ENCODE assay signal across 17 mouse cellular contexts in genomic region chr12:31533218-31533908, GRCm38 (mm10). TPM values are rescaled to one million over a fixed set of nuclear protein-coding genes. Genes with fewer than 3 reads are reported as not detected.
DNase-seq lines count a peak whose midpoint lies in the region; ATAC-seq lines count a peak whose summit lies in the region.
"Had no signal": no experiment of that assay in that cellular context is flagged by ENCODE, and none has a peak within 500 bp of the region (broad histone marks: within the 10 kb centered on the region; RNA-seq: fewer than 3 reads in every experiment).

No protein-coding gene starts in this region.

- no peaks in the 10 kb centered on the region for H3K4me1 ChIP-seq in neural tube, embryonic 14.5 days (ENCODE audit: control insufficient read depth, insufficient read depth, low read length)
- peaks cover 10% of the 10 kb centered on the region for H3K4me1 ChIP-seq in neural tube, embryonic 15.5 days
- peaks cover 14% of the 10 kb centered on the region for H3K4me1 ChIP-seq in forebrain, embryonic 16.5 days (replicated peaks; ENCODE audit: control insufficient read depth, insufficient read depth, low read length)

- no peak overlapping the region for H3K27ac ChIP-seq in neural tube, embryonic 14.5 days (ENCODE audit: low read depth, low read length)
- H3K27ac ChIP-seq in neural tube, embryonic 15.5 days (replicated peaks), result no peak overlapping the region
- H3K27ac ChIP-seq in forebrain, embryonic 16.5 days (ENCODE audit: low read length), result peak overlapping the region; percentile 2; the same call in 1 of the 2 replicates
- H3K27ac ChIP-seq: embryonic facial prominence, embryonic 10.5 days; hindbrain, embryonic 12.5 days; liver, embryonic 14.5 days; midbrain, embryonic 15.5 days had no signal

- peak; percentile 67 for DNase-seq in heart, adult 11 months
- DNase-seq in heart, postnatal 10 days, result no peak
- DNase-seq in cerebellum, adult 11 months, result no peak
- no peak for DNase-seq in kidney, postnatal 10 days
- DNase-seq: cerebellum, adult 9-11 months; lung, postnatal 36 days; thymus, postnatal 25 days had no signal

- H3K4me2 ChIP-seq in neural tube, embryonic 14.5 days (ENCODE audit: low read depth, low read length), result no peak overlapping the region
- no peak overlapping the region for H3K4me2 ChIP-seq in neural tube, embryonic 15.5 days
- no peak overlapping the region for H3K4me2 ChIP-seq in forebrain, embryonic 16.5 days (ENCODE audit: low read length)
- H3K4me2 ChIP-seq: hindbrain, embryonic 12.5 days; midbrain, embryonic 15.5 days had no signal

- H3K36me3 ChIP-seq in neural tube, embryonic 14.5 days (ENCODE audit: control insufficient read depth, insufficient read depth, low read length), result no peaks in the 10 kb centered on the region
- H3K36me3 ChIP-seq in neural tube, embryonic 15.5 days, result no peaks in the 10 kb centered on the region
- H3K36me3 ChIP-seq in forebrain, embryonic 16.5 days (ENCODE audit: control insufficient read depth, insufficient read depth), result no peaks in the 10 kb centered on the region
- H3K36me3 ChIP-seq: embryonic facial prominence, embryonic 10.5 days; hindbrain, embryonic 12.5 days; midbrain, embryonic 15.5 days had no signal

- intact Hi-C loops in heart, postnatal 10 days (cut with DNase I), result no loop called here

- H3K9ac ChIP-seq in neural tube, embryonic 14.5 days (replicated peaks; ENCODE audit: low read depth, low read length), result no peak overlapping the region
- no peak overlapping the region for H3K9ac ChIP-seq in neural tube, embryonic 15.5 days (replicated peaks)
- no peak overlapping the region for H3K9ac ChIP-seq in forebrain, embryonic 16.5 days (replicated peaks; ENCODE audit: low read depth, low read length)
- H3K9ac ChIP-seq: hindbrain, embryonic 12.5 days; liver, embryonic 14.5 days; midbrain, embryonic 15.5 days had no signal

- WGBS in neural tube, embryonic 14.5 days, result 36% methylated on average over 10 of the region's 10 CpGs
- WGBS in neural tube, embryonic 15.5 days, result 37% methylated on average over 10 of the region's 10 CpGs
- WGBS in forebrain, embryonic 16.5 days, result 47% methylated on average over 10 of the region's 10 CpGs

- no peaks in the 10 kb centered on the region for H3K9me3 ChIP-seq in neural tube, embryonic 14.5 days (ENCODE audit: control insufficient read depth, low read length)
- no peaks in the 10 kb centered on the region for H3K9me3 ChIP-seq in neural tube, embryonic 15.5 days (replicated peaks)
- H3K9me3 ChIP-seq in forebrain, embryonic 16.5 days (ENCODE audit: control insufficient read depth, low read length), result no peaks in the 10 kb centered on the region
- H3K9me3 ChIP-seq: embryonic facial prominence, embryonic 10.5 days; hindbrain, embryonic 12.5 days; midbrain, embryonic 15.5 days had no signal

- no peaks in the 10 kb centered on the region for H3K27me3 ChIP-seq in neural tube, embryonic 14.5 days (ENCODE audit: control insufficient read depth, insufficient read depth, low read length)
- no peaks in the 10 kb centered on the region for H3K27me3 ChIP-seq in neural tube, embryonic 15.5 days (replicated peaks)
- H3K27me3 ChIP-seq in forebrain, embryonic 16.5 days (replicated peaks; ENCODE audit: control insufficient read depth, insufficient read depth, low read length), result no peaks in the 10 kb centered on the region
- H3K27me3 ChIP-seq: CH12.LX; hindbrain, embryonic 12.5 days; midbrain, embryonic 15.5 days had no signal

- peak; percentile 80; the same call in 1 of the 2 replicates for ATAC-seq in neural tube, embryonic 14.5 days (ENCODE audit: low read depth)
- no peak for ATAC-seq in neural tube, embryonic 15.5 days (ENCODE audit: low FRiP score)
- peak; percentile 54 for ATAC-seq in forebrain, embryonic 16.5 days
- ATAC-seq: intestine, postnatal 0 days; midbrain, embryonic 15.5 days had no signal

- no peak overlapping the region for H3K4me3 ChIP-seq in neural tube, embryonic 14.5 days (ENCODE audit: low read depth, low read length)
- H3K4me3 ChIP-seq in neural tube, embryonic 15.5 days (replicated peaks), result no peak overlapping the region
- H3K4me3 ChIP-seq in forebrain, embryonic 16.5 days (replicated peaks; ENCODE audit: low read length), result no peak overlapping the region
- H3K4me3 ChIP-seq: embryonic facial prominence, embryonic 10.5 days; hindbrain, embryonic 12.5 days; midbrain, embryonic 15.5 days had no signal

RNA-seq across cellular contexts. Expression of gene Slc26a4, which starts 26.4 kb away (rescaled TPM):
- total RNA-seq in heart, postnatal 10 days (2021), result under 1 TPM in 1 of 2 experiments, not detected in 1; 0.10 TPM
- 0.11 TPM in 1 of 2 replicates, not detected in the other for polyA plus RNA-seq in neural tube, embryonic 14.5 days (2014; fragmentation: Nextera tagmentation; extraction: Ambion mirVana)
- polyA plus RNA-seq in neural tube, embryonic 15.5 days (2015; fragmentation: Nextera tagmentation; extraction: Ambion mirVana), result 0.08 TPM in 1 of 2 replicates, not detected in the other
- 0.26 TPM in 1 of 2 replicates, not detected in the other for polyA plus RNA-seq in forebrain, embryonic 16.5 days (2015; fragmentation: Nextera tagmentation; extraction: Ambion mirVana)
- total RNA-seq: CH12.LX; neutrophil, adult 5-6 weeks had no signal
- polyA plus RNA-seq: liver, embryonic 14.5 days had no signal

RNA-seq across cellular contexts. Expression of gene Cbll1, which starts 33.9 kb away (rescaled TPM):
- total RNA-seq in heart, postnatal 10 days (2021), result 10 to 100 TPM; 12.3 to 14.6 TPM
- polyA plus RNA-seq in neural tube, embryonic 14.5 days (2014; fragmentation: Nextera tagmentation; extraction: Ambion mirVana), result 21.2 and 22.2 TPM in 2 replicates
- 13.2 and 16.5 TPM in 2 replicates for polyA plus RNA-seq in neural tube, embryonic 15.5 days (2015; fragmentation: Nextera tagmentation; extraction: Ambion mirVana)
- 15.9 and 16.0 TPM in 2 replicates for polyA plus RNA-seq in forebrain, embryonic 16.5 days (2015; fragmentation: Nextera tagmentation; extraction: Ambion mirVana)
